Mouse (Mus musculus) ovary, postnatal 10 days (tissue): ENCODE data around the gene Pml.

Source experiments
- DNase-seq: peaks from one replicate; pipeline ENCODE4 v3.0.0; 2022; ENCODE audit warnings: low spot score

The Pml gene

DNA sequence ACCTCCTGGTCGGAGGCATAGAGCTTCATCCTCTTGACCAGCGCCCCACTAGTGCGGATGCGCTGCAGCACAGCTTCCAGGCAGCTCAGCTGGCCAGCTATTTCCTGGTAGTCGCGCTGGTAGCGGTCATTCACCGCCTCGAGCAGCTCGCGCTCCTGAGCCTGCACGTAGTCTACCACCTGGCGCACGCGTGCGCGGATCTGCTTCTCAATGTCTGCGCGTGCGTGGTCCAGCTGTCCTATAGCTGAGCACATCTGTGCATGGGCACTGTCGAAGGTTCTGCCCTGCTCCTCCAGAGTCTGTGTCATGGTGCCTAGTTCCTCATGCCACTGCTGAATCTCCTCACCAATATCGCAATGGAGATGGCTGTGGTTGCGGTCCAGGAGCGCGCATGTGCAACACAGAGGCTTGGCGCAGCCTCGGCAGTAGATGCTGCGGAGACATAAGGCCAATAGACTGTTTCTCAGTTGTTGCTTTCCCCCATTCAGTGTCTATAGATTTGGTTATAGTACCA is 15.0 kb downstream of the Pml start:
- DNase-seq, result no peak

- DNase-seq, result no peak
Measured at GRCm38 (mm10) chr9:58232374-58232773, 17.2 kb downstream of the Pml start.

DNA sequence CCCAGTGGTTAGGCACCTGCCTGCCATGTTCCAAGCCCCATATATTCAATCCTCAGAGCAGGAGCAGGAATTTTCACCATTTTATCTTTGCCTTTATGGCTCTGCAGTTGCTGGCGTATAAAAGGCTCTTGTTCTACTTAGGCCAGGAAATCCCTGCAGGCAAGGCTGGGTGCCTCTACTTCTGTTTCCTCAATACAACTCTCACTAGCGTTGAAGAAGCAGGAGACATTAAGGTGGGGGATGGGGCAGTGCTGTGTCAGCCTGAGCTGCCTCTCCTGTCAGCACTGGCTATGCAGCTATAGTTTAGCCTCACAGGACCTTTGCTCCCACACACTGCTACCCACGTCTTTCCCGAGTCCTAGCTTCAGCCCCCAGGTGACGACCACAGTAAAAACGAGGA is 17.8 kb downstream of the Pml start:
- DNase-seq, result no peak

DNA sequence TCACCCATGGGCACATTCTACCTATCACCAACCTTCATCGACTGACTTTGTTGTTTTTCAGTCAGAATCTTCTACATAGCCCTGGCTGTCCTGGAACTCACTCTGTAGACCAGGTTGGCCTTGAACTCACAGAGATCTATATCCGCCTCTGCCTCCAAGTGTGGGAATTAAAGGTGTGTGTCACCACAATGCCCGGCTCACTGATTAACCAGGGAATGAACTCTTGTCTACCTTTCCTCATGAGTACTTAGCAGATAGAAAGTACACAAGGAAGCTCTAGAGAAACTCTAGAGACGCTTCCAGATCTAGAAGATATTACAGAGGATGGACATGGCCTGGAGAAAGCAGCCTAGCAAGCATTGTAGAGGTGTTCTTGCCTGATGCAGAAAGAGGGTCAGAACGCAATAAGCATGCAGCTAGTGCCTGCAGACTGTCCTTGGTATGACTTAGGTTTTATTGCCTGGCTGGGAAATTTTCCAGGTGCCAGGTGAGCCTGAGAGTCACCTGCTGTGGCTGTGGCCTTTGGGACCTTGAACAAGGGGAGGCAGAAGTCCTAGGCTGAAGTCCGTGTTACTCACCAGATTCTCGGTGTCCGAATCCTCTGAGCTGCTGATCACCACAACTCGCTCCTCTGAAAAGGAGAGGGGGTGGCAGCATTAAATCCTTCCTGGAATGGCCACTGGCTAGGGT is 20.7 kb downstream of the Pml start:
- DNase-seq, result no peak

DNA sequence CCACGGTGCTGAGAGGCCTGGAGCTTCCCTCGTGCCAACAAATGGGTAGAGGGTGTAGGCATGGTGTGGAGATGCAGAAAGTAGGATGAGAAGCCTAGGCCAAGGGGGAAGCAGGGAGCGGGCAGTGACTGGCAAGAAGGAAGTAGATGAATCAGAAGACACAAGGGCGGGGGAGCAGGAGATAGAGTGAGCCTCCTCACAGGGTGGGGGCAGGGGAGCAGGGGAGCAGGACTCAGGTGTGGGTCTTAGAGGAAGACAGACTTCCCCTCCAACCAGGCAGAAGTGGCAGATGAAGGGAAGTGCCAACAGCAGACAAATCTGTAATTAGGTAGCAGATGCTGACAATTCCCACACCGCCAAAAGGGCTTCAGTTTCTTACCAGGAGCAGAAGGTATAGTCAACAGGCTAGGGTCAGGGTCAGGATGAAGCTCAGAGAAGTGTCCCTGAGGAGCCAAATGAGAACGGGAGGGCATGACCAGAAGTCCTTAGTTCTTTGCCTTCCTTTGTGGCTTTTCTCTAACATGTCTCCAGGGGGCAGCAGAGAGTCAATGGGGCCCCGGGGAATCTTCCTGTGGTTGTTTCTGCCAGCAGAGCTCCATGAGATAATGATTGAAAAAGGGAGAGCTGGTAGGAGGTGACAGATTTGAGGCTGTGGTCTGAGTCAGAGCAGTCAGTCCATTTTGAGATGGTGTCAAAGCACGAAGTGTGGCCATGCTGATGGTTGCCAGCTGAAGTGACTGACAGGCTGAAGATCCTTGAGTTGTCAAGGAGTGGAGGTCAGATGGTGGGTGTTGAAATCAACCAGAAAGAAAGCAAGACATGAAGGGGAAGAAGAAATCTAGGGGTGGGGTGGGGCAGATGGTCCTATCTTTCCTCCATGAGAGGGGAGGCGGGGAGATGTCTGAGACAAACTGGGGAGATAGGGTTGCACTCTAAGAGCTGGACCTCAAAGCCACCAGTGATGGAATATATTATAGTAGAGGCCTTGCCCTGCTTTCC is 23.4 kb downstream of the Pml start:
- DNase-seq, result no peak

GRCm38 (mm10) chr9:58224356-58224755 is 25.2 kb downstream of the Pml start:
- DNase-seq, result no peak

GRCm38 (mm10) chr9:58220218-58220903 is 29.2 kb downstream of the Pml start:
- DNase-seq, result no peak

- no peak for DNase-seq
Measured at GRCm38 (mm10) chr9:58218539-58218938, 31.0 kb downstream of the Pml start.

GRCm38 (mm10) chr9:58216402-58216801 is 33.2 kb downstream of the Pml start:
- DNase-seq, result no peak

DNA sequence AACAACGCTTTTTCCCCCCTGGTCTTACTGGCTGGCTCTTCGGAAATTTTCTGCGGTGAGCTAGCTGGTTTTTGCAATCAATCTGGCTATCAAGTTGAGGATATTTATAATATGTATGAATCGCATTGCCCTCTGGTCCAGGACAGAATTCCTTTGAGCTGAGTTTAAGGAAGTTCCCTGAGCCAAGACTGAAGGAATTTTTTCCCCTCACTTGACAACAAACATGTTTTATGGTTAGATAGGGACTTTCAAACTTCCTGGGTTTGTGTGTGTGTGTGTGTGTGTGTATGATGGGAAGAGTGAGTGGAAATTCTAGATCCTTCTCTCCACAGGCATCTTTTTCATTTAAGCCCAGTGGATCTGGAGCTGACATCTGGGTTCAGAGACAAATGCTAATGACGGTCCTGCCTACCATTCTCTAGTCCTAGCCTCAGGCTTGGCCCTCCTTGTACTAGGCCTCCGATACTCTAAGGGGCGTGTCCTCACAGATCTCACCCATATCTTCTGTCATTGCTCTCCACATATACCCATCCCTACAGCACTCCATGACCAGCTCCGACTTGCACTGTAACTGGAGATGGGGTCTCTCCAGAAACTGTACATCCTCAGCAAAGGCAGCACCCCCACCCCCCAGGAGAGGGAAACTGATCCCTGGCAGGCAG is 34.9 kb downstream of the Pml start:
- no peak for DNase-seq

- no peak for DNase-seq
Measured at GRCm38 (mm10) chr9:58213865-58214264, 35.7 kb downstream of the Pml start.

- DNase-seq, result no peak
Measured at GRCm38 (mm10) chr9:58213377-58213776, 36.2 kb downstream of the Pml start.

- no peak for DNase-seq
Measured at GRCm38 (mm10) chr9:58210304-58210627, 39.3 kb downstream of the Pml start.

- DNase-seq, result no peak
Measured at GRCm38 (mm10) chr9:58209462-58210303, 39.9 kb downstream of the Pml start.

GRCm38 (mm10) chr9:58206013-58206412 is 43.6 kb downstream of the Pml start:
- DNase-seq, result no peak

DNA sequence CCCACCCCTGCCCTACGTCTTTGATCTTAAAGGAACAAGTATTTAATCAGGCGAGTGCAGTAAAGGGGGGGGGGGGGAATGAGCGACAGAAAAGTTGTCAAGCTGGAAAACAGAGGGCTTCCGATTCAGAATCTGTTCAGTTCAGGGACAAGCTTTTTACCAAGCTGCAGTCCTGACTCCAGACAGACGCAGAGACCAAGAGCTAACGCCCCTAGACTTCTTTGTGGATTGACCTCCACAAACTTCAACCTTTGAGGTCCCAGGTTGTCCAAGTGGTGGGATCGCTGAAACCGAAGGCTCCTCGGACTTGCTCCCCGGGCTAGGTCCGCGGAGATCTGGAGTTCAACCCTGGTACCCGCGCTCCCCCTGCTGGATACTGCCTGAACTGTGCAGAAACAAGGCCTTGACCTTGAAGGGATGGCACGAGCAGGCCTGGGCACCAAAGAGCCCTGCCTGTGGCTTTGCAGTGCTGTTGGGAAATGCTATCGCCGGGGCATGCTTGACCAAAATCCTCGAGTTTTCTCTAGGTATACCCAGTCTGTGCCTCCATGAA is 45.1 kb downstream of the Pml start:
- peak; percentile 92 for DNase-seq

DNA sequence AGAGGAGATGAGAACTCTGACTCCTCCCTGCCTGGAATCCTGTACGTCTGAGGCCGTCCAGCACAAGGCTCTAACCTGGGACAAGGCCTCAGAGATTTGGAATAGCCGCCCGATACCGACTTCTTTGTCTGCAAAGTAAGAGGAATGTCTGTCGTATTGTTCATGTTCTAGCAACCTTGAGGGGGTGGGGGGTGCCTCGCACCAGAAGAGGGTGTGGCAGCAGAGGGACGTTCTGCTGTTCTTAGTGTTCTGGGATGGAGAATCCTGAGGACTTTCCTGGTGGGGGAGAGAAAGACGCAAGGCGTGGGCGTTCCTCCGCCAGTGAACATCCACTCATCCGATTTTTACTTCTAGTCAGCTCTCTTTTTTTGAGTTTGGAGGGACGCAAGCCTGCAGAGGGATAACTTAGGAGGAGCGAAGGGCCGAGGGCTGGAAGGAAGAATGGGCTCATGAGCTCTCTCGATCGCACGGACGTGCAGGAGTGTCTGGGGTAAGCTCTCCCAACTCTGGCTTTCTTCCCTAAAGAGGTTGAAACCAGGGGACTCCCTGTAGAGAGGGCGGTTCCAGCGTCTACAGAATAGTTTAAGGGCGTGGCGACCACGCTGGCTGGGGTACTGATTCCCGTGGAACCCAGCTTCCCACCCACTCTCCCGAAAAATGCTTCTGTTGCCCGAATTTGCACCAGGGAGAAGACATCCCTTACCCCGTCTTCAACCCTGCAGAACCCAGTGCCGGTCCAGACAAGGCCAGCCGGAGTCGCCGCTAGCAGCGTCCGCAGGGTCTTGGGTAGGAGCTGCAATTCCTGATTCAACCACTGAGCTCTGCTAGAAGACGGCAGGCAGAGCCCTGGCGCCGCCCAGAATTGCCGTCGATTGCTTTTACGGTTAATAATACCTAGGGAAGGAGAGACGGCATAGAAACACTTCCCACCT is 45.8 kb downstream of the Pml start, which contains the start of the genes Islr and Islr2:
Gene Islr, minus strand, starts transcription at position 791 of the 932 bp plus-strand sequence.
Gene Islr2, minus strand, starts transcription at position 804 of the 932 bp plus-strand sequence.
- no peak for DNase-seq

GRCm38 (mm10) chr9:58202676-58203453 is 46.7 kb downstream of the Pml start:
- no peak for DNase-seq
